Mouse (Mus musculus) limb, embryonic 12.5 days (tissue): ENCODE data around the gene Bcor. TPM values are rescaled to one million over a fixed set of nuclear protein-coding genes. Genes with fewer than 3 reads are reported as not detected.

Source experiments
- ATAC-seq: fragments of 200-750 bp; cut with Nextera tagmentation; 2 replicates; pipeline ENCODE4 v1.8.0; 2017; ENCODE audit warnings: low read depth, moderate TSS enrichment; ENCODE audit not compliant: insufficient number of reproducible peaks, insufficient read depth, low FRiP score, low TSS enrichment
- H3K27ac ChIP-seq: fragments of 300-500 bp; sonication (generic); 2 replicates; pipeline ENCODE4 v1.5.1; 2016; ENCODE audit warnings: mild to moderate bottlenecking, moderate library complexity
- H3K27me3 ChIP-seq: fragments of 300-500 bp; sonication (generic); 2 replicates; pipeline ENCODE4 v1.6.1; 2016; ENCODE audit warnings: mild to moderate bottlenecking, moderate library complexity
- H3K36me3 ChIP-seq: fragments of 300-500 bp; sonication (generic); 2 replicates; pipeline ENCODE4 v1.6.1; 2016; ENCODE audit warnings: mild to moderate bottlenecking, moderate library complexity
- H3K4me1 ChIP-seq: fragments of 300-500 bp; sonication (generic); replicated peaks from 2 replicates; pipeline ENCODE4 v1.6.1; 2016
- H3K4me2 ChIP-seq: fragments of 300-500 bp; sonication (generic); 2 replicates; pipeline ENCODE4 v1.6.1; 2016; ENCODE audit warnings: mild to moderate bottlenecking, moderate library complexity
- H3K4me3 ChIP-seq: fragments of 300-500 bp; sonication (generic); replicated peaks from 2 replicates; pipeline ENCODE4 v1.5.1; 2016; ENCODE audit warnings: mild to moderate bottlenecking
- H3K9ac ChIP-seq: fragments of 300-500 bp; sonication (generic); replicated peaks from 2 replicates; pipeline ENCODE4 v1.6.1; 2016; ENCODE audit warnings: mild to moderate bottlenecking, moderate library complexity
- H3K9me3 ChIP-seq: fragments of 300-500 bp; sonication (generic); 2 replicates; pipeline ENCODE4 v1.6.1; 2016; ENCODE audit warnings: mild to moderate bottlenecking, moderate library complexity
- WGBS: fragments of 180-500 bp; shearing (Covaris S2); methylation state at CpG from one replicate; pipeline ENCODE4 v1.1.7; 2016; 5-methylcytosine and 5-hydroxymethylcytosine counted together
- polyA plus RNA-seq: library from polyadenylated mRNA; unstranded; fragments of >200 nt; fragmentation: Nextera tagmentation; extraction: Ambion mirVana; gene quantifications from 2 replicates; pipeline ENCODE4 v1.2.1, GENCODE M21; 2016

Gene Bcor
- polyA plus RNA-seq, 1 experiment from 2014 or later = 25.6 TPM

- Histone ChIP-seq H3K36me3 (no peaks in the 10 kb centered on the region), H3K4me1 (peaks cover 44% of the 10 kb centered on the region), H3K4me3 (peak overlapping the region; percentile 9; the same call in 1 of the 2 replicates), H3K27me3 (peaks cover 66% of the 10 kb centered on the region), H3K9me3 (no peaks in the 10 kb centered on the region), H3K4me2 (peak overlapping the region; percentile 43), H3K9ac (0 out of 2 replicates have a peak overlapping the region, but pooled peaks have one; percentile 23), H3K27ac (peak overlapping the region; percentile 85)
- 13% methylated on average over 20 of the region's 21 CpGs for WGBS
- ATAC-seq = peak; percentile 80
Measured at GRCm38 (mm10) chrX:12122594-12123331, 37.4 kb downstream of the Bcor start.

DNA sequence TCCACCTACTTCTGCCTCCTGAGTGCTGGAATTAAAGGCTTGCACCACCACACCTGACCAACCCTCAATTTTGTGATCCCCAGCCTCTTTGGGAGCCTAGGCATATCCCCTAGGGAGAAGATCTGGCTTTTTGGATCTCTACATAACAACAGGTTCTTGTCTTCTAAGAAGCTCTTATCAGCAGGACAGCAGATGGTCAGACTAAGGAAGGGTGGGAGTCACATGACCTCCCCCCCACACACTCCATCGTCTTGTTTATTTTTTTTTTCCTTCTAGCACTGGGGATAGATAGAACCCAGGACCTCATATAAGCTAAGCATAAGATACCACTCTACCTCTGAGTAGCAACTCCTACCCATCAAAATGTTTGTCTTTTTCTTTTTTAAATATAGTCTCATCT lies 40.7 kb downstream of the Bcor start:
- H3K36me3 ChIP-seq = no peaks in the 10 kb centered on the region
- WGBS = 39% methylated on average over 1 of the region's 1 CpGs
- H3K27ac ChIP-seq = no peak overlapping the region
- no peak overlapping the region for H3K9ac ChIP-seq
- H3K9me3 ChIP-seq = no peaks in the 10 kb centered on the region
- peaks cover 48% of the 10 kb centered on the region for H3K27me3 ChIP-seq
- peaks cover 27% of the 10 kb centered on the region for H3K4me1 ChIP-seq
- no peak for ATAC-seq
- no peak overlapping the region for H3K4me2 ChIP-seq
- no peak overlapping the region for H3K4me3 ChIP-seq

DNA sequence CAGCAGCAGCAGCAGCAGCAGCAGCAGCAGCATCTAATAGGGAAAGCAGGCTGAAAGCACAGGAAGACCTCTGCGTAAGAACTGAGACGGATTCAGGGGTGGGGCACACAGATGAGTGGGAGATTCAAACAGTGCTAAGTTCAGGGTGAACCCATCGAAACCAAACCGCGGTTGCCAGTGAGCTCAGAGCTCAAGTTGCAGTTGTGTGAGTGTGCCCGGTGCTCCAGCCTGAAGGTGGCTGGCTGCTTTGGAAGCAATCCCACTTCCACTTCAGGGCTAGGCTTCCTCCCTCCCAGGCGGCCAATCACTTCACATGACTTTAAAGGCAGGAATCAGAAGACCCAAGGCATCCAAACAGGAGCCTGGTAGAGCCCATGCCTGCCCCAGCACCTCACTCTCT lies 44.0 kb downstream of the Bcor start:
- Histone ChIP-seq H3K9ac (no peak overlapping the region), H3K9me3 (no peaks in the 10 kb centered on the region), H3K4me2 (no peak overlapping the region), H3K27ac (no peak overlapping the region), H3K36me3 (no peaks in the 10 kb centered on the region), H3K27me3 (peaks cover 21% of the 10 kb centered on the region; the same call in 1 of the 2 replicates), H3K4me1 (0 out of 2 replicates have a peak, but pooled peaks cover 7% of the 10 kb centered on the region), H3K4me3 (no peak overlapping the region)
- no peak for ATAC-seq
- 30% methylated on average over 7 of the region's 7 CpGs for WGBS

DNA sequence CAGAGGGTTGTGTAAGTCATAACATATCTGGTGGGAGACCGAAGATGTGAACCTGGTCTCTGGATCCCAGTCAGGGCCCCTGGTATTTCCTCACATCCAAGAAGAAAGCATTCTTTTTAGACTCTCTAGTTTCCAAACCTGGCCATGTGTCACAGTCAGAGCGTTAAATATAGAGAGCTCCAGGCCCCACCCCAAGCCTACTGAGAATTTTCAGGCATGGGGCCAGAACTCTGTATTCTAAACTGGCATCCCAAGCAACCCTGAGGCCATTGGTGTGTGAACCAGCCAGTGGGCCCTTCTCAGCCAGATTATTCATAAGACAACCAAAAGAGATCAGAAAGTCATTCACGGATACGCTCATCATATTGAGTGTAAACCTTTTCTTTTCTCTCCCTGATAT lies 48.0 kb downstream of the Bcor start:
- Histone ChIP-seq H3K4me2 (no peak overlapping the region), H3K9me3 (no peaks in the 10 kb centered on the region), H3K27me3 (peaks cover 11% of the 10 kb centered on the region; the same call in 1 of the 2 replicates), H3K36me3 (no peaks in the 10 kb centered on the region), H3K9ac (no peak overlapping the region), H3K4me1 (0 out of 2 replicates have a peak, but pooled peaks cover 7% of the 10 kb centered on the region), H3K4me3 (no peak overlapping the region), H3K27ac (no peak overlapping the region)
- no peak for ATAC-seq
- 86% methylated on average over 4 of the region's 4 CpGs for WGBS

- Histone ChIP-seq H3K4me2 (no peak overlapping the region), H3K36me3 (no peaks in the 10 kb centered on the region), H3K27ac (no peak overlapping the region), H3K4me1 (no peaks in the 10 kb centered on the region), H3K27me3 (no peaks in the 10 kb centered on the region; the same call in 1 of the 2 replicates), H3K9me3 (no peaks in the 10 kb centered on the region), H3K9ac (no peak overlapping the region), H3K4me3 (no peak overlapping the region)
- WGBS = 83% methylated on average over 6 of the region's 6 CpGs
- no peak for ATAC-seq
Measured at GRCm38 (mm10) chrX:12110518-12110917, 49.6 kb downstream of the Bcor start.

DNA sequence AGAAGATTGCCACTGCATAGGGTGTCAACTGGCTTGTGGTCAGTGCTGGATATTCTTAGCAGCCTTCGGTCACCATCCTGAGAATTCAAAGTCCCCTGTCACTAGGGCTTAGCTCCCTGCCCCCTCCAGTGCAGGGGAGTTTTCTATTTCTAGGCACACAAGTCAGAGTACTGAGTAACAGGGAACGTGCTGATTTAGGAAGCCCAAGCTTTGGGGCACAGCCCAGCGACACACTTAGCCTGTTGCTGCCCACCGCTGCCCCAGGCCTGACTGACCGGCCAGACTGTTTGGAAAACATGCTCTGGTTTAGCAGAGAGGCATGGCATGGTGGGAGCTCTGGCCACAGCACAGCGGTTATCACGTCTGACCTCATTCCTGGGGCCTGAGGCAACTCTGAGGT lies 54.8 kb downstream of the Bcor start:
- no peak overlapping the region for H3K4me2 ChIP-seq
- H3K9ac ChIP-seq = no peak overlapping the region
- ATAC-seq = no peak
- no peaks in the 10 kb centered on the region for H3K36me3 ChIP-seq
- WGBS = 81% methylated on average over 7 of the region's 7 CpGs
- no peak overlapping the region for H3K4me3 ChIP-seq
- H3K9me3 ChIP-seq = no peaks in the 10 kb centered on the region
- peaks cover 4% of the 10 kb centered on the region for H3K27me3 ChIP-seq
- H3K27ac ChIP-seq = no peak overlapping the region
- no peaks in the 10 kb centered on the region for H3K4me1 ChIP-seq

DNA sequence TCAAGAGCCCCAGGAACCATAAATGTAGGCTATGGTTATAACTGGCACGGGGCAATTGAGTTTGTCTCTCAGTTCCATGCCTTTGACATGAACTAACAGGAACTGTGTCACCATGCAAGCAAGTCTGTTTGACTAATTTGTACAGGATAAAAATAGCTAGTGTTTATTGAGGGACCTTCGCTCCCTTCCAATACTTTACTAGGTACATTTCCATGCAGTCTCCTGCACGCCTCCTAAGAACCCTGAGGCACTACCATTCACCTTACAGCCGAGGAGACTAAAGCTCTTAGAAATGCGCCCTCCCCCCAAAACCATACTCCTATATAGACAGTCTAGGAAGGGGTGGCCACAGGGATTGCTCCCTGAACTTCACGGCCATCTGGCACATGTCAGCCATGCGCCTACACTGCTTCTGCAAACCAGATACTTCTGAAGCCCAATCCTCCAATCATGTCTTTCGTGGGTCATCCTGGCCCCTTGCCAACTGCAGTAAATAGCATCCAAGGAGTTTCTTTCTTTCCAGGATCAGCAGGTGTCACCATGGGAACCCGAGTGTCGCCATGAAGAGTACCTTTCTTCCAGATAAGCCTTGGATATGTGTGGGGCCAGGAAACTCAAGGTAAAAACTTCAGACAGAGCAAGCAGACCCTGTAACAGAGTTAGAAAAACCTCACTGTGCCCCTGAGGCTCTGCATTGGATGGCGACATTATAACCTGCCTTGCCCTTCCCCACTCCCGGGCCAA lies 63.2 kb downstream of the Bcor start:
- no peaks in the 10 kb centered on the region for H3K9me3 ChIP-seq
- WGBS = 80% methylated on average over 12 of the region's 12 CpGs

DNA sequence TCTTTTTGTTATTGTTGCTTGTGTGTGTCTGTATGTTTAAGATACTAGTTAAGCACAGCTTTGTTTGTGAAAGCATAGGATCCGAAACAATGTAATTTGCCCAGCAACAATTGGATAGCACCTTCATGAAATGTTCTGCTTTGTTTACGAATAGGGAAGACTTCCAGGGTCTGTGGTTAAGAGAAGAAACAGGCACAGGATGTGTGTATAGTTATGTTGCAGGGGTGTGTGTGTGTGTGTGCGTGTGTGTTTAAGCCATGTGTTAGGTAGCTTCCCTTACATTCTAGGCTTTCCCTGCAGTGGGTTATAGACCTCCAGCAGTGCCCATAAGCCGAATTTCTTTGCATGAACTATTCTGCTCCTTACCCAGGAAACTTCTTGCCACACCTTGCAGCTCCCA lies 66.8 kb downstream of the Bcor start:
- ATAC-seq = no peak
- Histone ChIP-seq H3K4me3 (no peak overlapping the region), H3K9me3 (no peaks in the 10 kb centered on the region), H3K9ac (no peak overlapping the region), H3K27me3 (peaks cover 84% of the 10 kb centered on the region), H3K36me3 (no peaks in the 10 kb centered on the region), H3K27ac (no peak overlapping the region), H3K4me2 (no peak overlapping the region), H3K4me1 (peaks cover 22% of the 10 kb centered on the region)
- 89% methylated on average over 4 of the region's 4 CpGs for WGBS

More for the DNA sequence above, 63.2 kb downstream of the Bcor start:
- H3K4me2 ChIP-seq = no peak overlapping the region
- ATAC-seq = no peak
- H3K36me3 ChIP-seq = no peaks in the 10 kb centered on the region
- no peak overlapping the region for H3K27ac ChIP-seq
- no peak overlapping the region for H3K4me3 ChIP-seq
- H3K9ac ChIP-seq = no peak overlapping the region
- H3K4me1 ChIP-seq = no peaks in the 10 kb centered on the region
- peaks cover 60% of the 10 kb centered on the region for H3K27me3 ChIP-seq

- peaks cover 93% of the 10 kb centered on the region for H3K27me3 ChIP-seq
- H3K4me2 ChIP-seq = peak overlapping the region; percentile 87
- 3% methylated on average over 39 of the region's 56 CpGs for WGBS
- no peaks in the 10 kb centered on the region for H3K36me3 ChIP-seq
- H3K4me3 ChIP-seq = peak overlapping the region; percentile 53
- peak overlapping the region; percentile 70 for H3K9ac ChIP-seq
- peak; percentile 15; the same call in 1 of the 2 replicates for ATAC-seq
- no peaks in the 10 kb centered on the region for H3K9me3 ChIP-seq
- peak overlapping the region; percentile 85 for H3K27ac ChIP-seq
- peaks cover 34% of the 10 kb centered on the region for H3K4me1 ChIP-seq
Measured at GRCm38 (mm10) chrX:12091431-12092061, 68.6 kb downstream of the Bcor start.

DNA sequence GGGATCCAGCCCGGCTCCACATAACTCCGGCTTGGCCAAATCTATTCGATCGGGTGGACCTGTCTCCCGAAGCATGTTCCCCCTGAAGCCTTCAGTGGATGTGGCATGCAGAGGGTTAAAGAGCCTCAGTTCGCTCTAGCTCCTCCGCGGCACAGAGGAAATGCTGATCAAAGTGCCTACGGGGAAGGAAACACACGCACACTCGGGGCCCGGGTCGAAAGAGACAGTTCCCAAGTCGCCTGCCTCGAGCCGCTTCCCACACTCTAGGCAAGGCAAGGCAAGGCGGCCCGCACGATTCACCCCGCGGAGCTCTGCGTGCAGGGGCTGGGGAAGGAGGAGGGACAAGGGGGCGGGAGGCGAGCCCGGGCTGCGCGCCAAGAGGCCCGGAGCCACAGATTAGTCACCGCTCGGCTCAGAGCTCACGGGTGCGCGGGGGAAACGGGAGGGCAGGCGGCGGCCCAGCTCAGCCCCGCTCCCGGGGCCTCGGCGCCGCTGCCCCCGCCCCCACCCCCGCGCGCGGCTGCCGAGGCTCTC lies 69.2 kb downstream of the Bcor start:
- Histone ChIP-seq H3K4me1 (peaks cover 37% of the 10 kb centered on the region), H3K36me3 (no peaks in the 10 kb centered on the region), H3K4me3 (peak overlapping the region; percentile 53), H3K9ac (peak overlapping the region; percentile 70; the same call in 1 of the 2 replicates), H3K27me3 (peaks cover 93% of the 10 kb centered on the region), H3K9me3 (no peaks in the 10 kb centered on the region), H3K27ac (peak overlapping the region; percentile 85), H3K4me2 (peak overlapping the region; percentile 87)
- WGBS = 2% methylated on average over 23 of the region's 47 CpGs
- peak; percentile 48 for ATAC-seq
